Mouse (Mus musculus) layer of hippocampus, postnatal 25 days (tissue): ENCODE measurements around the gene Prrt1. TPM values are rescaled to one million over a fixed set of nuclear protein-coding genes. Genes with fewer than 3 reads are reported as not detected.

Source experiments
- total RNA-seq, 2 experiments: library from RNA; stranded (reverse); gene quantifications; 2 replicates each; pipeline ENCODE4 v1.2.3; 2021

Gene Prrt1
- total RNA-seq, 2 experiments from 2014 or later = 259 to 330 TPM

Other genes starting within 250 kb of the Prrt1 start
- 1 to 10 TPM; 3.3 to 4.0 TPM for gene BC051142, start 230.7 kb upstream of the Prrt1 start, total RNA-seq
- gene Btnl4, start 152.2 kb upstream of the Prrt1 start, total RNA-seq = not detected
- not detected for gene Btnl6, start 112.2 kb upstream of the Prrt1 start, total RNA-seq
- gene Notch4, start 65.3 kb upstream of the Prrt1 start, total RNA-seq = 10 to 100 TPM in 1 of 2 experiments, 1 to 10 TPM in 1; 9.5 to 11.2 TPM
- 1 to 10 TPM; 1.3 to 2.1 TPM for gene Gpsm3, start 39.7 kb upstream of the Prrt1 start, total RNA-seq
- 10 to 100 TPM; 55.8 to 61.5 TPM for gene Pbx2, start 38.3 kb upstream of the Prrt1 start, total RNA-seq
- 1 to 10 TPM in 1 of 2 experiments, under 1 TPM in 1; 0.94 to 1.1 TPM for gene Ager, start 31.7 kb upstream of the Prrt1 start, total RNA-seq
- 10 to 100 TPM; 81.0 to 85.5 TPM for gene Rnf5, start 25.8 kb upstream of the Prrt1 start, total RNA-seq
- 100 to 1,000 TPM; 170 to 172 TPM for gene Agpat1, start 25.3 kb upstream of the Prrt1 start, total RNA-seq
- gene Egfl8, start 13.6 kb upstream of the Prrt1 start, total RNA-seq = 1 to 10 TPM; 2.1 to 3.7 TPM
- 10 to 100 TPM; 42.4 to 48.4 TPM for gene Ppt2, start 1.0 kb upstream of the Prrt1 start, total RNA-seq
- 10 to 100 TPM; 14.1 to 14.9 TPM for gene Fkbpl, start 15.2 kb downstream of the Prrt1 start, total RNA-seq
- 100 to 1,000 TPM in 1 of 2 experiments, 10 to 100 TPM in 1; 97.1 to 102 TPM for gene Atf6b, start 17.6 kb downstream of the Prrt1 start, total RNA-seq
- 1 to 10 TPM; 7.1 to 9.0 TPM for gene Tnxb, start 41.0 kb downstream of the Prrt1 start, total RNA-seq
- gene C4b, start 114.3 kb downstream of the Prrt1 start, total RNA-seq = 10 to 100 TPM; 16.5 to 17.5 TPM
- gene Cyp21a1, start 175.0 kb downstream of the Prrt1 start, total RNA-seq = under 1 TPM; 0.12 to 0.19 TPM
- 10 to 100 TPM; 57.3 to 59.8 TPM for gene Stk19, start 207.4 kb downstream of the Prrt1 start, total RNA-seq
- gene Dxo, start 207.5 kb downstream of the Prrt1 start, total RNA-seq = 10 to 100 TPM; 36.7 to 37.7 TPM
- 10 to 100 TPM; 64.7 to 72.4 TPM for gene Skiv2l, start 220.7 kb downstream of the Prrt1 start, total RNA-seq
- gene Nelfe, start 220.9 kb downstream of the Prrt1 start, total RNA-seq = 10 to 100 TPM; 32.1 to 39.1 TPM
- under 1 TPM in 1 of 2 experiments, not detected in 1; 0.17 TPM for gene Cfb, start 233.0 kb downstream of the Prrt1 start, total RNA-seq
- gene Zbtb12, start 249.9 kb downstream of the Prrt1 start, total RNA-seq = 1 to 10 TPM; 7.3 to 7.7 TPM